Mouse (Mus musculus) myocyte (in vitro differentiated cells): Measurements from ENCODE around the gene 2510002D24Rik.

ENCODE experiments used
- POLR2A ChIP-seq: IDR thresholded peaks from one replicate; pipeline ENCODE4 v1.6.1; 2011; ENCODE audit warnings: low read depth, mild to moderate bottlenecking, control low read depth, moderate library complexity; ENCODE audit not compliant: insufficient read length
- TCF3 ChIP-seq: IDR thresholded peaks from one replicate; pipeline ENCODE4 v1.6.1; 2011; ENCODE audit warnings: low read depth, control low read depth; ENCODE audit not compliant: insufficient read length

DNA sequence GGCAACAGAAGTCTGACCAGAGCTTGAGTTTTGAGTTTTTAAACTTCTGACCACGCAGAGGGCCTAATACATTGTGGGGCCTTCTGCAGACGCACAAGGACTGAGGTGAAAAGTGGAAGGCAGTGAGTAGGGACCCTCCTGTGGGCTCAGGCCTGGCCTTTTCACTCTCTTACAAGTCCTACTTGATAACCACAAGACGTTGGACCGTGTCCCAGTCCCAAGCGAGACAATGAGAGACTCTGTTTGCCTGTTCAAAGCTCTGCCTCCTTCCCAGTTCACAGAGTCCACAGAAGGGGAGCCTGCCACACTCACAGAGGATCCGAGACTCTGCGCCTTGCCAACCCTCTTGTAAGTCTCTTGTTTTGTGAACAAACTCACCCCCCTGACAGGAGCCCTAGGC lies 39.7 kb upstream of the 2510002D24Rik start:
- no peak for TF ChIP-seq TCF3
- TF ChIP-seq POLR2A, result no peak
